Mouse (Mus musculus) small intestine, adult 2 months (tissue): ENCODE measurements around the gene Commd1.

Experiments
- CTCF ChIP-seq: fragments of 200-500 bp; IDR thresholded peaks from 2 replicates; pipeline ENCODE4 v1.5.1; 2012; ENCODE audit warnings: low read depth, mild to moderate bottlenecking, control low read depth, inconsistent platforms, low read length, moderate library complexity, mixed read lengths; ENCODE audit not compliant: insufficient replicate concordance, insufficient read length; ENCODE audit errors: extremely low read depth
- POLR2A ChIP-seq: fragments of 200-500 bp; IDR thresholded peaks from 2 replicates; pipeline ENCODE4 v1.6.1; 2012; ENCODE audit warnings: low read depth, mild to moderate bottlenecking, control low read depth, inconsistent platforms, low read length, moderate library complexity

DNA sequence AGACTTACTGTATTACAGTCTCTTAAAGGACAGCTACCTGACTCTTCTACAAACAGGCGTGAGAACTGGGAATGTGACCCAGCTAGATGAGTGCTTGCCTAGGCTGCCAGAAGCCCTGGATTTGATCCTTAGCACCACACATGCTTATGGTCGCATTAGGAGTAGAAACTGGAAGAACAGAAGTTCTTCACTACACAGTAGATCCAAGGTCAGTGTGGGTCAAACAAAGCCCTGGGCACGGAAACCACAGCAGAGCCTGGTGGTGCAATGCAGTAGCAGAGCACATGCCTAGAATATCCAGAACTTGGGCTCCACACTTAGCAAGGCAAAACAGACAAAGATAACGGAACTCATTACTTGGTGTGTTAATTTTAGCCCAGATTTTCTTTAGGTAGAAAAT lies 132.1 kb downstream of the Commd1 start:
- no peak for TF ChIP-seq CTCF
- no peak for TF ChIP-seq POLR2A
